Mouse (Mus musculus): ENCODE measurements around the gene Abhd8.

DNA sequence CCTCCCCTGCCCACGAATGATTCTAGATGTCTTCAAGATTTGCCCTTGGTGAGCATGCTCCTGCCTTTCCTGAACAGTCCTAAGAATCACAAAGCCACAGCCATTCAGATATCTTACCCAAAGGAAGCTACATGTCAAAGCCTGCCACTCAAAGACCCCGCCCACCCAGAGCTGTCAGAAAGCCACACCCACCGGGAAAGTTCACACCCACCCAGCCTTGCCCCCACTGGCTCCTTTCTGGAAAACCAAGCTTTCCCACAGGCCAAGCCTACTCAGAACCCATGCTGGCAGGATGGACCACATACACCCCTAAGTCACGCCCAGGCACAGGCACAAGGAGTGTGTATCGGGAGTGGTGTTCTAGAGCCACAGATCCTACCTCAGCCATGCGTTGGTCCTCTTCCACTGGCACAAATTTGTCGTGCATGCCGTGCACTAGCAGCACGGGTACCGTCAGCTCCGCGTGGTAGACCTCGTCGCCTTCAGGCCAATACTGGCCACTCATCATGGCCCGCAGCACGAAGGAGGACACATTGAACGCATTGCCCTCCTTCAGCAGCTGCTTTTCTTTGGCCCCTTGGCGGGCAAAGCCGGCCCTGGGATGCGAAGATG lies 5.7 kb downstream of the Abhd8 start:
- TF ChIP-seq CTCF (IDR thresholded peaks at IDR 0.05; ENCODE audit: control insufficient read depth, insufficient read depth, insufficient replicate concordance, low read depth, low read length) (no peak), POLR2A (IDR thresholded peaks at IDR 0.05; ENCODE audit: control insufficient read depth, low read depth, low read length) (no peak)
